Mouse (Mus musculus): ENCODE data around the gene Rangap1. TPM values are rescaled to one million over a fixed set of nuclear protein-coding genes. Genes with fewer than 3 reads are reported as not detected.
"Not testable (repeated sequence)": the region's sequence is repeated elsewhere in the genome, so short reads cannot be mapped to it uniquely, and the experiment has no call there.

Rangap1 gene
- polyA plus RNA-seq, 1 experiment from 2014 or later, result 75.9 TPM

DNA sequence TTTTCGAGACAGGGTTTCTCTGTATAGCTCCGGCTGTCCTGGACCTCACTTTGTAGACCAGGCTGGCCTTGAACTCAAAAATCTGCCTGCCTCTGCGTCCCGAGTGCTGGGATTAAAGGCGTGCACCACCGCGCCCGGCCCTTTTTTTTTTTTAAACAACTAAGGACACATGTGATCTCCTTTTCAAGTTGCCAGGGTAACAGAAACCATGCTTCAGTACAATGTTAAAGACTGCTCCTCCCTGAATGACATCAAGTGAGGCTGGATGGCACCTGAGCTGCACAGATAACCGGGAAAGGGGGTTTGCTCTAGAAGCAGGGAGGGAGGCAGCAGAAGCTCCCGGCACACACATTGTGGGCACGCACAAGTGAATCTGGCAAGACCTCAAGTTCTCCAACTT is 36.3 kb downstream of the Rangap1 start:
- WGBS, result 92% methylated on average over 11 of the region's 11 CpGs
- ATAC-seq (replicated peaks; ENCODE audit: extremely low read depth, insufficient read depth, low FRiP score), result no peak

DNA sequence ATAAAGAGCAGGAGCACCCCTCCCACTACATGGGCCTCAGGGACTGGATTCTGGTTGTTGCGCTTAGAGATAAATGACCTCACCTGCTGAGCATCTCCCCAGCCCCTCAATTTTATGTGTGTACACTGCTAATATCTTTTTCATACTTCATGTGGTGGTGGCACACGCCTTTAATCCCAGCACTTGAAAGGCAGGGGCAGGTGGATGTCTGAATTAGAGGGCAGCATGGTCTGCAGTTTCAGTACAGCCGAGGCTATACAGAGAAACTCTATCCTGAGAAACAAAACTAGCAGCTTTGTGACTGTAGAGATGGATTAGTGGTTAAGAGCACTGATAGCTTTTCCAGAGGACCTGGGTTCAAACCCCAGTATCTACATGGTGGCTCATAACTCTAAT is 42.2 kb downstream of the Rangap1 start:
- H3K4me2 ChIP-seq (ENCODE audit: low read depth, low read length), result no peak overlapping the region
- H3K9ac ChIP-seq (ENCODE audit: low read length), result no peak overlapping the region
- no peaks in the 10 kb centered on the region for H3K9me3 ChIP-seq (replicated peaks; ENCODE audit: control insufficient read depth, low read length)
- WGBS, result 79% methylated on average over 3 of the region's 3 CpGs
- H3K27me3 ChIP-seq (ENCODE audit: control insufficient read depth, insufficient read depth, low read length), result no peaks in the 10 kb centered on the region
- no peak; the same call in 1 of the 2 replicates for ATAC-seq (replicated peaks; ENCODE audit: extremely low read depth, insufficient read depth, low FRiP score)
- no peaks in the 10 kb centered on the region for H3K4me1 ChIP-seq (ENCODE audit: control insufficient read depth, insufficient read depth, low read length)
- H3K36me3 ChIP-seq (ENCODE audit: control insufficient read depth, insufficient read depth), result peaks cover 36% of the 10 kb centered on the region
- H3K27ac ChIP-seq (ENCODE audit: low read length), result no peak overlapping the region
- no peak overlapping the region for H3K4me3 ChIP-seq (ENCODE audit: low read length)

More for the DNA sequence above, 36.3 kb downstream of the Rangap1 start:
- no peak overlapping the region for H3K4me2 ChIP-seq (ENCODE audit: low read depth, low read length)
- H3K9me3 ChIP-seq (replicated peaks; ENCODE audit: control insufficient read depth, low read length), result no peaks in the 10 kb centered on the region
- no peak overlapping the region for H3K4me3 ChIP-seq (ENCODE audit: low read length)
- H3K36me3 ChIP-seq (ENCODE audit: control insufficient read depth, insufficient read depth), result peaks cover 77% of the 10 kb centered on the region
- no peak overlapping the region for H3K9ac ChIP-seq (ENCODE audit: low read length)
- H3K4me1 ChIP-seq (ENCODE audit: control insufficient read depth, insufficient read depth, low read length), result no peaks in the 10 kb centered on the region
- no peaks in the 10 kb centered on the region for H3K27me3 ChIP-seq (ENCODE audit: control insufficient read depth, insufficient read depth, low read length)
- H3K27ac ChIP-seq (ENCODE audit: low read length), result no peak overlapping the region

DNA sequence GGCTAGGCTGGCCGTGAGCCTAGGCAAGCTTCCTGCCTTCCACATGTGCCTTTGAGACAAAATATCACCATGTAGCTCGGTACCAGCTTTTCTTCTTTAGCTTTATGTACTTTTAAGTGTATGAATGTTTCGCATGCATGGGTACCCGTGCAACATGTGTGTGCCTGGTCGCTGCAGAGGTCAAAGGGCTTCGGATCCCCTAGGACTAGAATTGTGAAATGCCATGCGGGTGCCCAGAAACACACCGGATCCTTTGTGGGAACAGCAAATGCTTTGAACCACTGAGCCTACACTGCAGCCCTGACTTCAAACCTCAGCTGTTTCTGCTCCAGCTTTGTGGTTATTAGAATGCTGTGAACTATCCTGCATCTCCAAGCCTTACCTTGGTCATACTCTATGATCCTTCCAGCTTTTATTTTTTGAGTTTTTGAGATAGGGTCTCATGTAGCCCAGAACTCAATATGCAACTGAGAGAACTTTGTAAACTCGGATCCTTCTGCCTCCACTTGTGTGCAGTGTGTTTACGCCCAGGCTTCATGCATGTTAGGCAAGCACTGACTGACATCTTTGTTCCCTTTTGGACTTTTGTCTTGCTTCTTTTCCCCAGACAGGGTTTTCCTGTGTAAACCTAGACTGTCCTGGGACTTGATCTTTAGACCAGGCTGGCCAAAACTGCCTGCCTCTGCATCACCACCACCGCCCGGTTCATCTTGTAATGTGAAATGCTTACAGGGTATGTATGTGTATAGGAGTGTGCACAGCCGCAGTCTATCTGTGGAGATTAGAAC is 42.8 kb downstream of the Rangap1 start:
- Histone ChIP-seq H3K4me1 (ENCODE audit: control insufficient read depth, insufficient read depth, low read length) (no peaks in the 10 kb centered on the region), H3K27me3 (ENCODE audit: control insufficient read depth, insufficient read depth, low read length) (no peaks in the 10 kb centered on the region), H3K9me3 (replicated peaks; ENCODE audit: control insufficient read depth, low read length) (no peaks in the 10 kb centered on the region), H3K4me3 (ENCODE audit: low read length) (no peak overlapping the region), H3K27ac (ENCODE audit: low read length) (no peak overlapping the region), H3K9ac (ENCODE audit: low read length) (no peak overlapping the region), H3K36me3 (ENCODE audit: control insufficient read depth, insufficient read depth) (peaks cover 32% of the 10 kb centered on the region), H3K4me2 (ENCODE audit: low read depth, low read length) (no peak overlapping the region)
- no peak for ATAC-seq (replicated peaks; ENCODE audit: extremely low read depth, insufficient read depth, low FRiP score)
- WGBS, result 87% methylated on average over 13 of the region's 13 CpGs

DNA sequence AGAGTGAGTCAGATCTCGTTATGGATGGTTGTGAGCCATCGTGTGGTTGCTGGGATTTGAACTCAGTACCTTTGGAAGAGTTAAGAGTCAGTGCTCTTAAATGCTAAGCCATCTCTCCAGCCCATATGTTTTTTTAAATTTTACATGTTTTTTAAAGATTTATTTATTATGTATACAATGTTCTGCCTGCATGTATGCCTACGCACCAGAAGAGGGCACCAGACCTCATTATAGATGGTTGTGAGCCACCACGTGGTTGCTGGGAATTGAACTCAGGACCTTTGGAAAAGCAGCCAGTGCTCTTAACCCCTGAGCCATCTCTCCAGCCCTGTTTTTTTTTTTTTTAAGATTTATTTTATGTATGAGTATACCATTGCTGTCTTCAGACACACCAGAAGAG is 44.0 kb downstream of the Rangap1 start:
- not testable (repeated sequence) for H3K4me2 ChIP-seq (ENCODE audit: low read depth, low read length); H3K27me3 ChIP-seq (ENCODE audit: control insufficient read depth, insufficient read depth, low read length); H3K4me3 ChIP-seq (ENCODE audit: low read length); H3K9me3 ChIP-seq (replicated peaks; ENCODE audit: control insufficient read depth, low read length); ATAC-seq (replicated peaks; ENCODE audit: extremely low read depth, insufficient read depth, low FRiP score); H3K4me1 ChIP-seq (ENCODE audit: control insufficient read depth, insufficient read depth, low read length); H3K9ac ChIP-seq (ENCODE audit: low read length); H3K27ac ChIP-seq (ENCODE audit: low read length)
- 74% methylated on average over 4 of the region's 4 CpGs for WGBS
- H3K36me3 ChIP-seq (ENCODE audit: control insufficient read depth, insufficient read depth), result peaks cover 26% of the 10 kb centered on the region

DNA sequence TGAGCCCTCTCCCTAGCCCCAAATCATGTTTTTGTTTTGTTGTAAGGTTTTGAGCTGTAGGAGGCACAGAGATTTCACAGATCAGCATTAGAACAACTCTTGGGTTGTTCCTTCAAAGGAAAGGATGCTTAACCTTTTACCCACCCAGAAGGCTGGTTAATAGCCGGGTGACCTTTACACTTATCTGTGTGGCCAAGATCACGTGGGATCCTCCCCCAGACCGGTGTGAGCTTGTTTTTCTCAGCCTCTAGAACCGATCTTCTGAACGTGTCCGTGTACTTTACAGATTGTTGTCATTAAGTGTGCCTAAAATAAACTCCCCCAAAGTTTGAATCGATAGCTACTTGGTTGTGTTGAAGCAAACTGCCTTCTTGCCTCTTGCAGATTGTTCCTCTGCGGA is 44.7 kb downstream of the Rangap1 start:
- Histone ChIP-seq H3K36me3 (ENCODE audit: control insufficient read depth, insufficient read depth) (peaks cover 20% of the 10 kb centered on the region), H3K27ac (ENCODE audit: low read length) (no peak overlapping the region), H3K27me3 (ENCODE audit: control insufficient read depth, insufficient read depth, low read length) (peaks cover 7% of the 10 kb centered on the region; the same call in 1 of the 2 replicates), H3K9me3 (replicated peaks; ENCODE audit: control insufficient read depth, low read length) (no peaks in the 10 kb centered on the region), H3K4me3 (ENCODE audit: low read length) (no peak overlapping the region), H3K4me2 (ENCODE audit: low read depth, low read length) (no peak overlapping the region), H3K4me1 (ENCODE audit: control insufficient read depth, insufficient read depth, low read length) (no peaks in the 10 kb centered on the region), H3K9ac (ENCODE audit: low read length) (no peak overlapping the region)
- 46% methylated on average over 8 of the region's 8 CpGs for WGBS
- ATAC-seq (replicated peaks; ENCODE audit: extremely low read depth, insufficient read depth, low FRiP score), result no peak

DNA sequence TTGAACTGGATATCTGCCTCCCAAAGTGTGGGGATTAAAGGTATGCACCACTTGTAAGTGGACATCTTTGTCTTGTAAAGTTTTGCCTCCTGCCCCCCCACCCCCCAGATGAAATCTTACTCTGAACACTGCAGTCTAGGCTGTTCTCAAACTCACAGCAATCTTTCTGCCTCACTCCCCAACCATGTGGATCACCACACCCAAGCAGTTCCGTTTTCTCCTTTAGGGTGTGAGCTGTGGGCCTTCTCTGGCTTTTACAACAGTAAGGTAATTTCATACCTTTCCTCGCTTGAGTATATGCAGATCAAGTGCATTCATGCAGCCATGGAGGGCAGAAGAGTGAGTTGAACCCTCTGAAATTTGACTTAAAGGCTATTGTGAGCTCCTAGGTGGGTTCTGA is 45.2 kb downstream of the Rangap1 start:
- 58% methylated on average over 2 of the region's 2 CpGs for WGBS
- no peak overlapping the region for H3K9ac ChIP-seq (ENCODE audit: low read length)
- H3K9me3 ChIP-seq (replicated peaks; ENCODE audit: control insufficient read depth, low read length), result no peaks in the 10 kb centered on the region
- ATAC-seq (replicated peaks; ENCODE audit: extremely low read depth, insufficient read depth, low FRiP score), result no peak
- H3K27ac ChIP-seq (ENCODE audit: low read length), result no peak overlapping the region
- peaks cover 15% of the 10 kb centered on the region for H3K36me3 ChIP-seq (ENCODE audit: control insufficient read depth, insufficient read depth)
- H3K4me3 ChIP-seq (ENCODE audit: low read length), result no peak overlapping the region
- no peaks in the 10 kb centered on the region for H3K4me1 ChIP-seq (ENCODE audit: control insufficient read depth, insufficient read depth, low read length)
- H3K27me3 ChIP-seq (ENCODE audit: control insufficient read depth, insufficient read depth, low read length), result peaks cover 9% of the 10 kb centered on the region
- no peak overlapping the region for H3K4me2 ChIP-seq (ENCODE audit: low read depth, low read length)

DNA sequence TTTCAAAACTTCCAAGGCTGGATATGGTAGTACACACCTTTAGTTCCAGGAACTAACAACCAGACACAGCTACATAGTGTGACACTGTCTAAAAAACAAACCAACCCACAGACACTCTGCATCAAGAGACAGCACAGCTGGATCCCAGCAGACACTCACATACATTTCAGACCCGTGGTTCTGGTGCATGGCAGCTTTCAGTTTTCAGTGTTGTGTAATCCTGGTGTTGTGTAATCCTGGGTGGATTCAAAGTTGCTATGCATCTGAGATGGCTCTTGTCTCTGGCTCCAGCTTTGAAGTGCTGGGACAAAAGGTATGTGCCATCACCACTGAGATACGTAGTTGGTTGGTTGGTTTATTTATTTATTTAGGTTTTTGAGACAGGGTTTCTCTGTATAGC is 46.8 kb downstream of the Rangap1 start:
- Histone ChIP-seq H3K9ac (ENCODE audit: low read length) (no peak overlapping the region), H3K27me3 (ENCODE audit: control insufficient read depth, insufficient read depth, low read length) (peaks cover 16% of the 10 kb centered on the region), H3K27ac (ENCODE audit: low read length) (no peak overlapping the region), H3K4me3 (ENCODE audit: low read length) (no peak overlapping the region), H3K9me3 (replicated peaks; ENCODE audit: control insufficient read depth, low read length) (no peaks in the 10 kb centered on the region), H3K4me2 (ENCODE audit: low read depth, low read length) (no peak overlapping the region), H3K36me3 (ENCODE audit: control insufficient read depth, insufficient read depth) (peaks cover 1% of the 10 kb centered on the region), H3K4me1 (ENCODE audit: control insufficient read depth, insufficient read depth, low read length) (peaks cover 7% of the 10 kb centered on the region)
- 62% methylated on average over 2 of the region's 2 CpGs for WGBS
- no peak for ATAC-seq (replicated peaks; ENCODE audit: extremely low read depth, insufficient read depth, low FRiP score)

DNA sequence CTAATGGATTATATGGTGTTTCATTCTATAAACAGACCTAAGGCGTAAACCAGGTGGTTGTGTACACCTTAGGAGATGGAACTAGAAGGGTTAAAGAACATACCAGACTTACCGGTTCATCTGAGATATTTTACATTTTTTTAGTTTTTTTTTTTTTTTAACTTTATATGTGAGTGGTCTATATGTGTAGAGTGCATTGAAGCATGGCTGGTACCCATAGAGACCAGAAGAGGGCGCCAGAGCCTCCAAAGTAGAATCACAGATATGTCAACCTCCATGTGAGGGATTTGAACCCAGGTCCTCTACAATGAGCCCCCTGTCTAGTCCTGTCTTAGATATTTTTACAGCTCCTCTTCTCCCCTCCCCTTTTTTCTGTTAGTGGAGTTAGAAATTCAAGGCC is 47.5 kb downstream of the Rangap1 start:
- no peak for ATAC-seq (replicated peaks; ENCODE audit: extremely low read depth, insufficient read depth, low FRiP score)

DNA sequence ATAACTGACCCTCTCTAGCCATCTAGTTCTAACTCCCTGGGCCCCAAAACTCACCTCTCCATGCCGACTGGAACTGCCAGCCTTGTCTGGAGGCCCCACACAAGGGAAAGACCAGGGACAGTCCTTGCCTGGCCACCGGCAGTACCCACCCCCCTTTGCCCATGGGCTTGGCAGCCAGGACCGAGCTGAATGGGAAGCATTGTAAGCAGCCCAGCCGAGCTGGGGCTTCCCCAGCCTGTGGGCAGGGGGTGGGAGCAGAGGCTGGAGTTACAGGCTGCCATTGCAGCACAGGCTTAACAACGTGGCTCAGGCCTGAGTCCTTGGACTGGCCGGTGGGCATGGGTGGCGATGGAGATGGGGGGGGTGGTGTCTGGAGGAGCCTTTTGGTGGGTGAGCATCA is 48.2 kb downstream of the Rangap1 start, which contains the start of gene Chadl:
Gene Chadl, minus strand, starts transcription at position 113 of the 400 bp plus-strand sequence.
- H3K27me3 ChIP-seq (ENCODE audit: control insufficient read depth, insufficient read depth, low read length), result peaks cover 29% of the 10 kb centered on the region
- H3K36me3 ChIP-seq (ENCODE audit: control insufficient read depth, insufficient read depth), result no peaks in the 10 kb centered on the region
- ATAC-seq (replicated peaks; ENCODE audit: extremely low read depth, insufficient read depth, low FRiP score), result no peak
- H3K27ac ChIP-seq (ENCODE audit: low read length), result no peak within 1 kb of the TSS
- WGBS, result 55% methylated on average over 7 of the region's 7 CpGs
- H3K4me3 ChIP-seq (ENCODE audit: low read length), result no peak within 1 kb of the TSS
- H3K4me2 ChIP-seq (ENCODE audit: low read depth, low read length), result no peak within 1 kb of the TSS
- no peak within 1 kb of the TSS for H3K9ac ChIP-seq (ENCODE audit: low read length)
- no peaks in the 10 kb centered on the region for H3K9me3 ChIP-seq (replicated peaks; ENCODE audit: control insufficient read depth, low read length)
- H3K4me1 ChIP-seq (ENCODE audit: control insufficient read depth, insufficient read depth, low read length), result peaks cover 10% of the 10 kb centered on the region

More for the DNA sequence above, 47.5 kb downstream of the Rangap1 start:
- peaks cover 10% of the 10 kb centered on the region for H3K4me1 ChIP-seq (ENCODE audit: control insufficient read depth, insufficient read depth, low read length)
- H3K27ac ChIP-seq (ENCODE audit: low read length), result no peak overlapping the region
- H3K4me3 ChIP-seq (ENCODE audit: low read length), result no peak overlapping the region
- H3K9ac ChIP-seq (ENCODE audit: low read length), result no peak overlapping the region
- WGBS, result 44% methylated on average over 3 of the region's 3 CpGs
- H3K9me3 ChIP-seq (replicated peaks; ENCODE audit: control insufficient read depth, low read length), result no peaks in the 10 kb centered on the region
- peaks cover 22% of the 10 kb centered on the region for H3K27me3 ChIP-seq (ENCODE audit: control insufficient read depth, insufficient read depth, low read length)
- H3K4me2 ChIP-seq (ENCODE audit: low read depth, low read length), result no peak overlapping the region
- H3K36me3 ChIP-seq (ENCODE audit: control insufficient read depth, insufficient read depth), result no peaks in the 10 kb centered on the region
